Mouse (Mus musculus) heart, postnatal 0 days (tissue): ENCODE measurements around the gene Cd2.

ENCODE experiments used
- CTCF ChIP-seq: IDR thresholded peaks from 2 replicates; pipeline ENCODE4 v1.5.1; 2016; ENCODE audit warnings: antibody characterized with exemption, control low read depth, low read depth
- EP300 ChIP-seq: IDR thresholded peaks from 2 replicates; pipeline ENCODE4 v1.6.1; 2016; ENCODE audit warnings: antibody characterized with exemption, low read depth

- no peak for TF ChIP-seq CTCF
- TF ChIP-seq EP300, result no peak
Observed at GRCm38 (mm10) chr3:101240859-101241258, 46.9 kb downstream of the Cd2 start.
